Mouse (Mus musculus) cerebellum, adult (tissue): Measurements from ENCODE around the gene Phf14.
"Not testable (repeated sequence)": the region's sequence is repeated elsewhere in the genome, so short reads cannot be mapped to it uniquely, and the experiment has no call there.

Experiments
- ATAC-seq: cut with Nextera tagmentation; 2 replicates; pipeline ENCODE4 v1.9.2; 2017; ENCODE audit warnings: mild to moderate bottlenecking, moderate library complexity, mixed read lengths; ENCODE audit not compliant: insufficient number of reproducible peaks, low FRiP score, low TSS enrichment

Gene Phf14

GRCm38 (mm10) chr6:11907269-11908032 lies at the start of gene Phf14, which contains the start of gene Ndufa4:
Gene Phf14, plus strand, starts transcription at chr6:11907809.
Gene Ndufa4, minus strand, starts transcription at chr6:11907497.
- ATAC-seq: peak; percentile 93

GRCm38 (mm10) chr6:11875364-11875763 lies 32.2 kb upstream of the Phf14 start:
- not testable (repeated sequence) for ATAC-seq

GRCm38 (mm10) chr6:11900809-11901310 lies 6.7 kb upstream of the Phf14 start:
- ATAC-seq: no peak

GRCm38 (mm10) chr6:11906890-11907268 lies 730 bp upstream of the Phf14 start:
- no peak; the same call in 1 of the 2 replicates for ATAC-seq

- ATAC-seq: no peak
Observed at GRCm38 (mm10) chr6:11908170-11908569, 561 bp downstream of the Phf14 start.

GRCm38 (mm10) chr6:11925496-11926041 lies 18.0 kb downstream of the Phf14 start:
- ATAC-seq: peak; percentile 97

GRCm38 (mm10) chr6:11926082-11926595 lies 18.5 kb downstream of the Phf14 start:
- peak; percentile 41; the same call in 1 of the 2 replicates for ATAC-seq

GRCm38 (mm10) chr6:11927485-11927884 lies 19.9 kb downstream of the Phf14 start:
- no peak for ATAC-seq

GRCm38 (mm10) chr6:11933403-11933802 lies 25.8 kb downstream of the Phf14 start:
- ATAC-seq: no peak

GRCm38 (mm10) chr6:11940895-11941294 lies 33.3 kb downstream of the Phf14 start:
- ATAC-seq: no peak

GRCm38 (mm10) chr6:11942089-11942488 lies 34.5 kb downstream of the Phf14 start:
- peak; percentile 70; the same call in 1 of the 2 replicates for ATAC-seq

GRCm38 (mm10) chr6:11948100-11948499 lies 40.5 kb downstream of the Phf14 start:
- no peak for ATAC-seq

GRCm38 (mm10) chr6:11960172-11960571 lies 52.6 kb downstream of the Phf14 start:
- no peak for ATAC-seq

GRCm38 (mm10) chr6:11993782-11994181 lies 86.2 kb downstream of the Phf14 start:
- ATAC-seq: no peak

GRCm38 (mm10) chr6:11998576-11998975 lies 91.0 kb downstream of the Phf14 start:
- ATAC-seq: no peak

GRCm38 (mm10) chr6:11999506-11999905 lies 91.9 kb downstream of the Phf14 start:
- no peak for ATAC-seq

GRCm38 (mm10) chr6:12005455-12005854 lies 97.8 kb downstream of the Phf14 start:
- no peak for ATAC-seq

GRCm38 (mm10) chr6:12006001-12006400 lies 98.4 kb downstream of the Phf14 start:
- ATAC-seq: no peak

GRCm38 (mm10) chr6:12012103-12012502 lies 104.5 kb downstream of the Phf14 start:
- no peak for ATAC-seq

- no peak for ATAC-seq
Observed at GRCm38 (mm10) chr6:12014035-12014434, 106.4 kb downstream of the Phf14 start.

GRCm38 (mm10) chr6:12014733-12015132 lies 107.1 kb downstream of the Phf14 start:
- ATAC-seq: no peak
